Mouse (Mus musculus): ENCODE results near the gene Ube2n. TPM values are rescaled to one million over a fixed set of nuclear protein-coding genes. Genes with fewer than 3 reads are reported as not detected.
"Not testable (repeated sequence)": the region's sequence is repeated elsewhere in the genome, so short reads cannot be mapped to it uniquely, and the experiment has no call there.

The Ube2n gene
- polyA plus RNA-seq, 1 experiment from 2014 or later, result 289 TPM

GRCm38 (mm10) chr10:95545051-95545450 lies 30.1 kb downstream of the Ube2n start:
- Histone ChIP-seq H3K27ac (no peak overlapping the region), H3K36me3 (peaks cover 50% of the 10 kb centered on the region), H3K9ac (no peak overlapping the region), H3K9me3 (no peaks in the 10 kb centered on the region), H3K4me2 (no peak overlapping the region), H3K4me3 (no peak overlapping the region), H3K27me3 (no peaks in the 10 kb centered on the region), H3K4me1 (no peaks in the 10 kb centered on the region)
- WGBS, result 67% methylated on average over 4 of the region's 4 CpGs
- no peak for ATAC-seq (ENCODE audit: insufficient number of reproducible peaks, low FRiP score, low TSS enrichment, low read depth)

- ATAC-seq (ENCODE audit: insufficient number of reproducible peaks, low FRiP score, low TSS enrichment, low read depth), result no peak
- Histone ChIP-seq H3K9ac (no peak overlapping the region), H3K4me3 (no peak overlapping the region), H3K27me3 (no peaks in the 10 kb centered on the region), H3K36me3 (peaks cover 56% of the 10 kb centered on the region), H3K4me2 (no peak overlapping the region), H3K9me3 (no peaks in the 10 kb centered on the region), H3K27ac (no peak overlapping the region; the same call in 1 of the 2 replicates), H3K4me1 (no peaks in the 10 kb centered on the region)
- WGBS, result 86% methylated on average over 2 of the region's 2 CpGs
These were observed 31.2 kb downstream of the Ube2n start for GRCm38 (mm10) chr10:95546178-95546577.

GRCm38 (mm10) chr10:95548154-95548826 lies 33.3 kb downstream of the Ube2n start:
- 79% methylated on average over 11 of the region's 11 CpGs for WGBS
- peaks cover 53% of the 10 kb centered on the region for H3K36me3 ChIP-seq
- H3K9ac ChIP-seq, result no peak overlapping the region
- no peaks in the 10 kb centered on the region for H3K27me3 ChIP-seq
- H3K9me3 ChIP-seq, result no peaks in the 10 kb centered on the region
- no peak overlapping the region for H3K4me3 ChIP-seq
- 0 out of 2 replicates have a peak, but pooled peaks cover 4% of the 10 kb centered on the region for H3K4me1 ChIP-seq
- no peak overlapping the region for H3K4me2 ChIP-seq
- H3K27ac ChIP-seq, result no peak overlapping the region
- ATAC-seq (ENCODE audit: insufficient number of reproducible peaks, low FRiP score, low TSS enrichment, low read depth), result no peak

- H3K9me3 ChIP-seq; H3K4me1 ChIP-seq; H3K9ac ChIP-seq; H3K4me3 ChIP-seq; H3K4me2 ChIP-seq; ATAC-seq (ENCODE audit: insufficient number of reproducible peaks, low FRiP score, low TSS enrichment, low read depth); H3K27ac ChIP-seq; H3K27me3 ChIP-seq: not testable (repeated sequence)
- WGBS, result 83% methylated on average over 5 of the region's 5 CpGs
- H3K36me3 ChIP-seq, result peaks cover 57% of the 10 kb centered on the region
These were observed 34.1 kb downstream of the Ube2n start for GRCm38 (mm10) chr10:95549080-95549479.

- peaks cover 52% of the 10 kb centered on the region for H3K36me3 ChIP-seq
- no peak overlapping the region for H3K4me2 ChIP-seq
- WGBS, result 61% methylated on average over 1 of the region's 1 CpGs
- H3K27me3 ChIP-seq, result no peaks in the 10 kb centered on the region
- no peak overlapping the region for H3K4me3 ChIP-seq
- H3K9ac ChIP-seq, result no peak overlapping the region
- H3K4me1 ChIP-seq, result 0 out of 2 replicates have a peak, but pooled peaks cover 4% of the 10 kb centered on the region
- no peak for ATAC-seq (ENCODE audit: insufficient number of reproducible peaks, low FRiP score, low TSS enrichment, low read depth)
- no peaks in the 10 kb centered on the region for H3K9me3 ChIP-seq
- H3K27ac ChIP-seq, result no peak overlapping the region
These were observed 35.6 kb downstream of the Ube2n start for GRCm38 (mm10) chr10:95550506-95550905.

- Histone ChIP-seq H3K9me3 (no peaks in the 10 kb centered on the region), H3K4me3 (no peak overlapping the region), H3K4me1 (peaks cover 8% of the 10 kb centered on the region; the same call in 1 of the 2 replicates), H3K27me3 (no peaks in the 10 kb centered on the region), H3K9ac (no peak overlapping the region), H3K4me2 (no peak overlapping the region), H3K36me3 (peaks cover 40% of the 10 kb centered on the region), H3K27ac (no peak overlapping the region)
- ATAC-seq (ENCODE audit: insufficient number of reproducible peaks, low FRiP score, low TSS enrichment, low read depth), result no peak
These were observed 36.8 kb downstream of the Ube2n start for GRCm38 (mm10) chr10:95551752-95552151.

- H3K4me2 ChIP-seq, result no peak overlapping the region
- H3K4me1 ChIP-seq, result peaks cover 9% of the 10 kb centered on the region; the same call in 1 of the 2 replicates
- no peak overlapping the region for H3K27ac ChIP-seq
- H3K9me3 ChIP-seq, result no peaks in the 10 kb centered on the region
- WGBS, result 37% methylated on average over 3 of the region's 3 CpGs
- ATAC-seq (ENCODE audit: insufficient number of reproducible peaks, low FRiP score, low TSS enrichment, low read depth), result 0 out of 2 replicates have a peak, but pooled peaks have one; percentile 36
- no peak overlapping the region for H3K4me3 ChIP-seq
- H3K9ac ChIP-seq, result no peak overlapping the region
- peaks cover 38% of the 10 kb centered on the region for H3K36me3 ChIP-seq
- H3K27me3 ChIP-seq, result no peaks in the 10 kb centered on the region
These were observed 37.4 kb downstream of the Ube2n start for GRCm38 (mm10) chr10:95552326-95552725.

GRCm38 (mm10) chr10:95555866-95556265 lies 40.9 kb downstream of the Ube2n start:
- Histone ChIP-seq H3K27ac (no peak overlapping the region), H3K9me3 (no peaks in the 10 kb centered on the region), H3K4me2 (no peak overlapping the region), H3K4me3 (no peak overlapping the region), H3K9ac (no peak overlapping the region), H3K4me1 (peaks cover 18% of the 10 kb centered on the region; the same call in 1 of the 2 replicates), H3K27me3 (no peaks in the 10 kb centered on the region), H3K36me3 (peaks cover 17% of the 10 kb centered on the region; the same call in 1 of the 2 replicates)
- no peak for ATAC-seq (ENCODE audit: insufficient number of reproducible peaks, low FRiP score, low TSS enrichment, low read depth)
- WGBS, result 79% methylated on average over 11 of the region's 11 CpGs

GRCm38 (mm10) chr10:95557337-95557828 lies 42.4 kb downstream of the Ube2n start:
- H3K27me3 ChIP-seq, result no peaks in the 10 kb centered on the region
- H3K9me3 ChIP-seq, result no peaks in the 10 kb centered on the region
- peaks cover 24% of the 10 kb centered on the region for H3K4me1 ChIP-seq
- H3K36me3 ChIP-seq, result peaks cover 14% of the 10 kb centered on the region; the same call in 1 of the 2 replicates
- H3K27ac ChIP-seq, result no peak overlapping the region
- no peak for ATAC-seq (ENCODE audit: insufficient number of reproducible peaks, low FRiP score, low TSS enrichment, low read depth)
- H3K4me3 ChIP-seq, result no peak overlapping the region
- H3K9ac ChIP-seq, result no peak overlapping the region
- WGBS, result 81% methylated on average over 5 of the region's 5 CpGs
- no peak overlapping the region for H3K4me2 ChIP-seq

- Histone ChIP-seq H3K27ac (no peak overlapping the region), H3K4me3 (no peak overlapping the region), H3K9ac (no peak overlapping the region), H3K4me2 (no peak overlapping the region), H3K9me3 (no peaks in the 10 kb centered on the region), H3K4me1 (peaks cover 27% of the 10 kb centered on the region), H3K27me3 (no peaks in the 10 kb centered on the region), H3K36me3 (0 out of 2 replicates have a peak, but pooled peaks cover 7% of the 10 kb centered on the region)
- ATAC-seq (ENCODE audit: insufficient number of reproducible peaks, low FRiP score, low TSS enrichment, low read depth), result no peak
- 68% methylated on average over 7 of the region's 7 CpGs for WGBS
These were observed 44.5 kb downstream of the Ube2n start for GRCm38 (mm10) chr10:95559426-95559825.

- Histone ChIP-seq H3K4me2 (0 out of 2 replicates have a peak overlapping the region, but pooled peaks have one; percentile 3), H3K4me3 (no peak overlapping the region)
- WGBS, result 86% methylated on average over 9 of the region's 9 CpGs
These were observed 45.5 kb downstream of the Ube2n start for GRCm38 (mm10) chr10:95560394-95560983.

GRCm38 (mm10) chr10:95561616-95562015 lies 46.7 kb downstream of the Ube2n start:
- no peak for ATAC-seq (ENCODE audit: insufficient number of reproducible peaks, low FRiP score, low TSS enrichment, low read depth)
- Histone ChIP-seq H3K27me3 (no peaks in the 10 kb centered on the region), H3K9me3 (no peaks in the 10 kb centered on the region), H3K4me2 (peak overlapping the region; percentile 61), H3K36me3 (no peaks in the 10 kb centered on the region), H3K4me3 (peak overlapping the region; percentile 88), H3K9ac (0 out of 2 replicates have a peak overlapping the region, but pooled peaks have one; percentile 20), H3K27ac (no peak overlapping the region), H3K4me1 (peaks cover 32% of the 10 kb centered on the region)
- WGBS, result 23% methylated on average over 7 of the region's 7 CpGs

More at GRCm38 (mm10) chr10:95560394-95560983, 45.5 kb downstream of the Ube2n start:
- Histone ChIP-seq H3K27me3 (no peaks in the 10 kb centered on the region), H3K4me1 (peaks cover 35% of the 10 kb centered on the region), H3K9ac (no peak overlapping the region), H3K27ac (no peak overlapping the region), H3K9me3 (no peaks in the 10 kb centered on the region), H3K36me3 (no peaks in the 10 kb centered on the region)
- no peak for ATAC-seq (ENCODE audit: insufficient number of reproducible peaks, low FRiP score, low TSS enrichment, low read depth)
